Mouse (Mus musculus) small intestine, adult 2 months (tissue): ENCODE measurements at regions not wholly inside any gene's neighbourhood (a gene's known extent, or its start where the extent isn't known, plus 50 kb on each side); places are given as distances from the start of the nearest gene placed in this dataset.

Experiments
- H3K27ac ChIP-seq: fragments of 200-500 bp; 2 replicates; pipeline ENCODE4 v1.5.1; 2012; ENCODE audit warnings: low read depth, low read length, control low read depth, inconsistent platforms; ENCODE audit not compliant: insufficient read depth
- H3K27me3 ChIP-seq: fragments of 200-500 bp; 2 replicates; pipeline ENCODE4 v1.6.1; 2012; ENCODE audit warnings: mild to moderate bottlenecking, moderate library complexity, low read length, inconsistent platforms; ENCODE audit not compliant: control insufficient read depth, insufficient read depth
- H3K36me3 ChIP-seq: fragments of 200-500 bp; 2 replicates; pipeline ENCODE4 v1.6.1; 2012; ENCODE audit warnings: mild to moderate bottlenecking, low read length, control low read depth, inconsistent platforms; ENCODE audit not compliant: control insufficient read depth, insufficient read depth
- H3K4me1 ChIP-seq: fragments of 200-500 bp; 2 replicates; pipeline ENCODE4 v1.6.1; 2012; ENCODE audit warnings: low read length, inconsistent platforms, mixed read lengths; ENCODE audit not compliant: control insufficient read depth, insufficient read depth, insufficient read length
- H3K4me3 ChIP-seq: fragments of 200-500 bp; 2 replicates; pipeline ENCODE4 v1.5.1; 2012; ENCODE audit warnings: low read depth, mild to moderate bottlenecking, control low read depth, inconsistent platforms, low read length, moderate library complexity
- CTCF ChIP-seq: fragments of 200-500 bp; IDR thresholded peaks from 2 replicates; pipeline ENCODE4 v1.5.1; 2012; ENCODE audit warnings: low read depth, mild to moderate bottlenecking, control low read depth, inconsistent platforms, low read length, moderate library complexity, mixed read lengths; ENCODE audit not compliant: insufficient replicate concordance, insufficient read length; ENCODE audit errors: extremely low read depth
- POLR2A ChIP-seq: fragments of 200-500 bp; IDR thresholded peaks from 2 replicates; pipeline ENCODE4 v1.6.1; 2012; ENCODE audit warnings: low read depth, mild to moderate bottlenecking, control low read depth, inconsistent platforms, low read length, moderate library complexity
- WGBS: fragments of 180-500 bp; shearing (Covaris S2); methylation state at CpG from one replicate; pipeline ENCODE4 v1.1.7; 2018; 5-methylcytosine and 5-hydroxymethylcytosine counted together

- WGBS, result under 1% methylated on average over 58 of the region's 58 CpGs
- peak overlapping the region; percentile 70; the same call in 1 of the 2 replicates for H3K27ac ChIP-seq
Observed at GRCm38 (mm10) chr16:50732082-50733006, 141.4 kb upstream of the Ccdc54 start.

GRCm38 (mm10) chr16:50729341-50729740 lies 138.4 kb upstream of the Ccdc54 start:
- TF ChIP-seq CTCF (no peak), POLR2A (no peak)
- Histone ChIP-seq H3K4me1 (no peaks in the 10 kb centered on the region), H3K27me3 (no peaks in the 10 kb centered on the region), H3K36me3 (no peaks in the 10 kb centered on the region), H3K27ac (no peak overlapping the region), H3K4me3 (no peak overlapping the region)
- WGBS, result 60% methylated on average over 5 of the region's 5 CpGs

More at GRCm38 (mm10) chr16:50732082-50733006, 141.4 kb upstream of the Ccdc54 start:
- TF ChIP-seq CTCF (no peak), POLR2A (peak; percentile 82)
- peak overlapping the region; percentile 87 for H3K4me3 ChIP-seq
- no peaks in the 10 kb centered on the region for H3K36me3 ChIP-seq
- no peaks in the 10 kb centered on the region for H3K27me3 ChIP-seq
- peaks cover 6% of the 10 kb centered on the region; the same call in 1 of the 2 replicates for H3K4me1 ChIP-seq

- WGBS, result 87% methylated on average over 6 of the region's 6 CpGs
- Histone ChIP-seq H3K27me3 (no peaks in the 10 kb centered on the region), H3K36me3 (no peaks in the 10 kb centered on the region), H3K27ac (no peak overlapping the region), H3K4me1 (no peaks in the 10 kb centered on the region), H3K4me3 (no peak overlapping the region)
- TF ChIP-seq POLR2A (no peak), CTCF (no peak)
Observed at GRCm38 (mm10) chr16:50723144-50723543, 132.2 kb upstream of the Ccdc54 start.

GRCm38 (mm10) chr16:50717306-50718017 lies 126.5 kb upstream of the Ccdc54 start:
- WGBS, result 73% methylated on average over 10 of the region's 10 CpGs
- no peak for TF ChIP-seq CTCF
- TF ChIP-seq POLR2A, result no peak
- Histone ChIP-seq H3K4me1 (no peaks in the 10 kb centered on the region), H3K36me3 (no peaks in the 10 kb centered on the region), H3K27me3 (no peaks in the 10 kb centered on the region), H3K27ac (no peak overlapping the region), H3K4me3 (no peak overlapping the region)

- no peaks in the 10 kb centered on the region for H3K4me1 ChIP-seq
- no peak overlapping the region for H3K4me3 ChIP-seq
- TF ChIP-seq CTCF, result no peak
- H3K27ac ChIP-seq, result no peak overlapping the region
- 72% methylated on average over 6 of the region's 6 CpGs for WGBS
- H3K27me3 ChIP-seq, result no peaks in the 10 kb centered on the region
- H3K36me3 ChIP-seq, result no peaks in the 10 kb centered on the region
Observed at GRCm38 (mm10) chr16:50709727-50710126, 118.8 kb upstream of the Ccdc54 start.

- no peaks in the 10 kb centered on the region for H3K4me1 ChIP-seq
- H3K36me3 ChIP-seq, result no peaks in the 10 kb centered on the region
- H3K4me3 ChIP-seq, result no peak overlapping the region
- no peaks in the 10 kb centered on the region for H3K27me3 ChIP-seq
- no peak for TF ChIP-seq CTCF
- no peak overlapping the region for H3K27ac ChIP-seq
- WGBS, result 76% methylated on average over 2 of the region's 2 CpGs
Observed at GRCm38 (mm10) chr16:50707906-50708305, 117.0 kb upstream of the Ccdc54 start.

- Histone ChIP-seq H3K36me3 (no peaks in the 10 kb centered on the region), H3K4me1 (no peaks in the 10 kb centered on the region), H3K27ac (no peak overlapping the region), H3K4me3 (no peak overlapping the region), H3K27me3 (no peaks in the 10 kb centered on the region)
- WGBS, result 70% methylated on average over 4 of the region's 4 CpGs
- TF ChIP-seq POLR2A, result no peak
- TF ChIP-seq CTCF, result no peak
Observed at GRCm38 (mm10) chr16:50705921-50706320, 115.0 kb upstream of the Ccdc54 start.
